Mouse (Mus musculus) stomach, embryonic 14.5 days (tissue): ENCODE measurements around the gene Plekhh2. TPM values are rescaled to one million over a fixed set of nuclear protein-coding genes. Genes with fewer than 3 reads are reported as not detected.
A peak's percentile ranks its signal among the peaks of the same experiment; 100 is the strongest.

Experiments
- ATAC-seq: fragments of 200-750 bp; cut with Nextera tagmentation; 2 replicates; pipeline ENCODE4 v1.8.0; 2017; ENCODE audit warnings: low read depth, moderate TSS enrichment; ENCODE audit not compliant: insufficient number of reproducible peaks, insufficient read depth, low FRiP score
- H3K27ac ChIP-seq: fragments of 300-500 bp; sonication (generic); 2 replicates; pipeline ENCODE4 v1.5.1; 2014; ENCODE audit warnings: mild to moderate bottlenecking, low read length, moderate library complexity, mixed read lengths
- H3K27me3 ChIP-seq: fragments of 300-500 bp; sonication (generic); 2 replicates; pipeline ENCODE4 v1.6.1; 2014; ENCODE audit warnings: low read length, control low read depth, mixed read lengths; ENCODE audit not compliant: control insufficient read depth, insufficient read depth
- H3K36me3 ChIP-seq: fragments of 300-500 bp; sonication (generic); 2 replicates; pipeline ENCODE4 v1.6.1; 2014; ENCODE audit warnings: mild to moderate bottlenecking, control low read depth, low read length, moderate library complexity, mixed read lengths; ENCODE audit not compliant: control insufficient read depth, insufficient read depth
- H3K4me1 ChIP-seq: fragments of 300-500 bp; sonication (generic); 2 replicates; pipeline ENCODE4 v1.6.1; 2014; ENCODE audit warnings: low read length, control low read depth, mixed read lengths; ENCODE audit not compliant: control insufficient read depth, insufficient read depth
- H3K4me2 ChIP-seq: fragments of 300-500 bp; sonication (generic); replicated peaks from 2 replicates; pipeline ENCODE4 v1.6.1; 2014; ENCODE audit warnings: low read depth, low read length, control low read depth
- H3K4me3 ChIP-seq: fragments of 300-500 bp; sonication (generic); 2 replicates; pipeline ENCODE4 v1.5.1; 2014; ENCODE audit warnings: low read depth, low read length, control low read depth
- H3K9ac ChIP-seq: fragments of 300-500 bp; sonication (generic); replicated peaks from 2 replicates; pipeline ENCODE4 v1.6.1; 2014; ENCODE audit warnings: low read depth, mild to moderate bottlenecking, control low read depth, low read length, moderate library complexity, mixed read lengths
- H3K9me3 ChIP-seq: fragments of 300-500 bp; sonication (generic); 2 replicates; pipeline ENCODE4 v1.6.1; 2016; ENCODE audit warnings: low read depth, low read length, control low read depth; ENCODE audit not compliant: control insufficient read depth
- WGBS: fragments of 180-500 bp; shearing (Covaris S2); extraction: QIAGEN DNeasy Blood & Tissue Kit; methylation state at CpG from one replicate; pipeline ENCODE4 v1.1.7; 2014; 5-methylcytosine and 5-hydroxymethylcytosine counted together
- polyA plus RNA-seq: library from polyadenylated mRNA; unstranded; fragments of >200 nt; fragmentation: Nextera tagmentation; extraction: Ambion mirVana; gene quantifications from 2 replicates; pipeline ENCODE4 v1.2.1, GENCODE M21; 2014

Plekhh2 gene
- polyA plus RNA-seq, 1 experiment from 2014 or later = 16.2 TPM

- peak overlapping the region; percentile 10; the same call in 1 of the 2 replicates for H3K27ac ChIP-seq
- 62% methylated on average over 4 of the region's 4 CpGs for WGBS
- H3K27me3 ChIP-seq = no peaks in the 10 kb centered on the region
- no peak overlapping the region for H3K4me2 ChIP-seq
- peaks cover 18% of the 10 kb centered on the region; the same call in 1 of the 2 replicates for H3K4me1 ChIP-seq
- ATAC-seq = no peak
- no peaks in the 10 kb centered on the region for H3K36me3 ChIP-seq
- H3K4me3 ChIP-seq = no peak overlapping the region
- no peaks in the 10 kb centered on the region for H3K9me3 ChIP-seq
- H3K9ac ChIP-seq = no peak overlapping the region
These were observed 17.7 kb downstream of the Plekhh2 start for GRCm38 (mm10) chr17:84529356-84529755.

DNA sequence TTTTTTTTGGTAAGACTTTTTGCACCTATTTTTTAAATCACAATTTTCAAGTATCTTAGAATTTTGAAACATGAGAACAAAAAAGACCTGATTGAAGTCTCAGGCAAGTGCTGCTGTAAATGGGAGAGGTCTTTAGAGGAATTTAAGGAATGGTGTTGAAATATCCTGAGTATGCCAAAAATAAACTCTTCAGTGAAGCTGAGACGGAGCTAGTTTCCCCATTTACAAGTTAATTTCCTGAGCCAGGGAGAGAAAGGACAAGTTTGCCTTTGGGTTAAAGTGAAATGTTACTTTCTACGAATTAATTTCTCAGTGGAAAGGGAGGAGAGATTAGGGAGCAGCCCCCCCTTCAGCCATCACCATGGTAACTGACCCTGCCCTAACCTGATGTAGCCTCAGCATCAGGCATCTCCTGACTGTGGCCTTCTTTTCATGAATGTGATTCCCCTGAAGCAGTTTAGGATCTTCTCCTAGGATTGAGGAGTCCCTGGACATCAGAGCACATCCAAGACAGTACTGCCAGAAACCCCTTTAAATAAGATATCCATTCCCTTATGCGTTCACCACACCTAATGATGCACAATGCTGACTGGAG, 18.6 kb downstream of the Plekhh2 start:
- H3K4me3 ChIP-seq = no peak overlapping the region
- peaks cover 18% of the 10 kb centered on the region; the same call in 1 of the 2 replicates for H3K4me1 ChIP-seq
- H3K27me3 ChIP-seq = no peaks in the 10 kb centered on the region
- no peaks in the 10 kb centered on the region for H3K9me3 ChIP-seq
- 46% methylated on average over 3 of the region's 3 CpGs for WGBS
- no peak overlapping the region for H3K27ac ChIP-seq
- no peak overlapping the region for H3K9ac ChIP-seq
- ATAC-seq = no peak
- no peaks in the 10 kb centered on the region for H3K36me3 ChIP-seq
- H3K4me2 ChIP-seq = no peak overlapping the region

GRCm38 (mm10) chr17:84532909-84533499, 21.3 kb downstream of the Plekhh2 start:
- ATAC-seq = no peak
- no peak overlapping the region for H3K9ac ChIP-seq

DNA sequence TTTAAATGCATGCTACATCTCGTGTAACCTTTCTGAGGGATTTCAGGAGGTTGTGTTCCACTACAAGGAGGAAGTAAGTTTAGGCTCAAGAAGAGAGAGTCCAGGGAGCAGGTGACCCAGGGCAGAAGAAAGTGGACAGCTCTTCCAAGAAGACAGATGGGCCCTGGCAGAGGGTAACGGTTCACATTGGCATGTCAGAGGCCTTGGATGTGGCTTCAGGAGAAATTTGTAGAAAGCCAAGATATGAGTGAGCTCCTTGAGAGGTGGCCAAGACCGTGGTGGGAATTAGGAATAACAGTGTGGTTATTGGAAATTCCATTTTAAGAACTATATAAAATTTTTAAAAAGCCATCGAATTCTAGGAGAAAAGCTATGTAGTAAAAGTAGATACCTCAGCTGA, 22.1 kb downstream of the Plekhh2 start:
- Histone ChIP-seq H3K4me1 (peaks cover 18% of the 10 kb centered on the region; the same call in 1 of the 2 replicates), H3K27me3 (no peaks in the 10 kb centered on the region), H3K4me3 (no peak overlapping the region), H3K4me2 (no peak overlapping the region), H3K9ac (no peak overlapping the region), H3K36me3 (no peaks in the 10 kb centered on the region), H3K27ac (no peak overlapping the region; the same call in 1 of the 2 replicates), H3K9me3 (no peaks in the 10 kb centered on the region)
- ATAC-seq = no peak
- WGBS = 63% methylated on average over 4 of the region's 4 CpGs

More at GRCm38 (mm10) chr17:84532909-84533499, 21.3 kb downstream of the Plekhh2 start:
- Histone ChIP-seq H3K4me3 (no peak overlapping the region), H3K27me3 (no peaks in the 10 kb centered on the region), H3K36me3 (no peaks in the 10 kb centered on the region), H3K9me3 (no peaks in the 10 kb centered on the region), H3K4me1 (peaks cover 18% of the 10 kb centered on the region; the same call in 1 of the 2 replicates), H3K4me2 (no peak overlapping the region), H3K27ac (peak overlapping the region; percentile 58; the same call in 1 of the 2 replicates)
- WGBS = 31% methylated on average over 8 of the region's 8 CpGs

GRCm38 (mm10) chr17:84534632-84535031, 22.9 kb downstream of the Plekhh2 start:
- Histone ChIP-seq H3K4me3 (no peak overlapping the region), H3K9me3 (no peaks in the 10 kb centered on the region), H3K9ac (no peak overlapping the region), H3K4me1 (peaks cover 17% of the 10 kb centered on the region; the same call in 1 of the 2 replicates), H3K27ac (no peak overlapping the region), H3K4me2 (no peak overlapping the region), H3K36me3 (no peaks in the 10 kb centered on the region), H3K27me3 (no peaks in the 10 kb centered on the region)
- no peak for ATAC-seq
- WGBS = 69% methylated on average over 2 of the region's 2 CpGs

GRCm38 (mm10) chr17:84535226-84535625, 23.5 kb downstream of the Plekhh2 start:
- no peaks in the 10 kb centered on the region for H3K27me3 ChIP-seq
- no peaks in the 10 kb centered on the region for H3K9me3 ChIP-seq
- no peaks in the 10 kb centered on the region for H3K36me3 ChIP-seq
- WGBS = 89% methylated on average over 4 of the region's 4 CpGs
- no peak for ATAC-seq
- peaks cover 13% of the 10 kb centered on the region; the same call in 1 of the 2 replicates for H3K4me1 ChIP-seq
- H3K4me3 ChIP-seq = no peak overlapping the region
- H3K4me2 ChIP-seq = no peak overlapping the region
- no peak overlapping the region for H3K9ac ChIP-seq
- H3K27ac ChIP-seq = no peak overlapping the region

GRCm38 (mm10) chr17:84537301-84537700, 25.6 kb downstream of the Plekhh2 start:
- 88% methylated on average over 6 of the region's 6 CpGs for WGBS
- ATAC-seq = no peak
- H3K4me1 ChIP-seq = peaks cover 12% of the 10 kb centered on the region; the same call in 1 of the 2 replicates

DNA sequence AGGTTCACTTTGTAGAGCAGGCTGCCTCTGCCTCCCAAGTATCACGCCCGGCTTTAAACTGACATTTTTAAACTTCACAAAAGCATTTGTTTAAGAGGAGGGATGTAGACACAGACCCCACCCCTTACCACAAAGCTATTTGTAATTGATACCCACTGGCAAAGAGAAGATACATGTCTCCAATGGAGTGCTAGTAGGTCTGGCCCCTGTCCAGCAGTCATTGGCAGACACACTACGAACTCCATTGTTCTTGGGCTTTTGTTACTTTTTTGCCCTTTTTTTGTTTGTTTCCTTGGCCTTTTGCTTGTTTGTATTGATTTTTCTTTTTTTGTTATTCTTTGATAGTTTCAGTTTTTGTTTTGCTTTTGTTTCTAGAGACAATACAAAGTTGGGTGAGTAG, 26.3 kb downstream of the Plekhh2 start:
- no peak overlapping the region for H3K4me2 ChIP-seq
- no peaks in the 10 kb centered on the region for H3K9me3 ChIP-seq
- peaks cover 9% of the 10 kb centered on the region; the same call in 1 of the 2 replicates for H3K4me1 ChIP-seq
- WGBS = 82% methylated on average over 3 of the region's 3 CpGs
- no peak overlapping the region for H3K4me3 ChIP-seq
- H3K27me3 ChIP-seq = no peaks in the 10 kb centered on the region
- H3K9ac ChIP-seq = no peak overlapping the region
- no peak overlapping the region for H3K27ac ChIP-seq
- ATAC-seq = no peak
- H3K36me3 ChIP-seq = peaks cover 3% of the 10 kb centered on the region; the same call in 1 of the 2 replicates

More at GRCm38 (mm10) chr17:84537301-84537700, 25.6 kb downstream of the Plekhh2 start:
- H3K4me2 ChIP-seq = no peak overlapping the region
- no peaks in the 10 kb centered on the region for H3K27me3 ChIP-seq
- H3K27ac ChIP-seq = no peak overlapping the region
- H3K9me3 ChIP-seq = no peaks in the 10 kb centered on the region
- no peaks in the 10 kb centered on the region for H3K36me3 ChIP-seq
- H3K4me3 ChIP-seq = no peak overlapping the region
- no peak overlapping the region for H3K9ac ChIP-seq
